Mouse (Mus musculus) brain, embryonic 14.5 days (tissue): ENCODE data around the gene Aunip.

Experiments
- CTCF ChIP-seq: fragments of 200-500 bp; IDR thresholded peaks from 2 replicates; pipeline ENCODE4 v1.5.1; 2012; ENCODE audit warnings: inconsistent platforms, mild to moderate bottlenecking, moderate library complexity, borderline replicate concordance; ENCODE audit not compliant: insufficient read depth, insufficient read length; ENCODE audit errors: extremely low read depth
- POLR2A ChIP-seq: fragments of 200-500 bp; IDR thresholded peaks from 2 replicates; pipeline ENCODE4 v1.6.1; 2012; ENCODE audit warnings: mild to moderate bottlenecking, inconsistent platforms, borderline replicate concordance; ENCODE audit not compliant: poor library complexity, insufficient read depth, insufficient read length, severe bottlenecking; ENCODE audit errors: extremely low read depth

GRCm38 (mm10) chr4:134467435-134468214, 43.2 kb upstream of the Aunip start:
- TF ChIP-seq CTCF, result no peak
- TF ChIP-seq POLR2A, result no peak
